Mouse (Mus musculus): ENCODE results near the gene Gm31571.
"Not testable (repeated sequence)": the region's sequence is repeated elsewhere in the genome, so short reads cannot be mapped to it uniquely, and the experiment has no call there.

Gm31571 gene

DNA sequence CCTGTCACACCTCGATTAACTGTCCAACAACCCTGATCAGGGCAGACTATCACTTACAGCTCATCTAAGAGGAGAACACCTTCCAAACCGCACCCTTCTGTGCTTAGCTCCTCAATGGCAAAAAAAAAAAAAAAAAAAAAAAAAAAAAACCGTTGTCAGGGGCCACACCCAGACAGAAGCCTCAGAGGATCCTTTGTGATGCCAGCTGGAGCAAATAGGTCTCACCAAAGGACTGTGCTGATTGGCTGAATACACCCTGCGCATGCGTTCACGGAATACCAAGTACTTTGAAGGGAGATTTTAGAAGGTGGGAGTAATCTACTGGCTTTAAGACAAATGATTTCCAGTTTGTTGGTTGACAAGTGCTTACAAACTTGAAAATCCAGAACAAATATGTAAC, at the start of gene Gm31571:
Gene Gm31571, minus strand, starts transcription at position 101 of the 400 bp plus-strand sequence.
- not testable (repeated sequence) for DNase-seq (ENCODE audit: low spot score)

Data from testis, postnatal 14 days (tissue).